Mouse (Mus musculus) liver, embryonic 14.5 days (tissue): Measurements from ENCODE around the gene Med1.

Source experiments
- CTCF ChIP-seq: IDR thresholded peaks from 2 replicates; pipeline ENCODE4 v1.5.1; 2016; ENCODE audit warnings: antibody characterized with exemption, low read depth, control low read depth
- EP300 ChIP-seq: IDR thresholded peaks from 2 replicates; pipeline ENCODE4 v1.6.1; 2016; ENCODE audit warnings: antibody characterized with exemption, low read depth

DNA sequence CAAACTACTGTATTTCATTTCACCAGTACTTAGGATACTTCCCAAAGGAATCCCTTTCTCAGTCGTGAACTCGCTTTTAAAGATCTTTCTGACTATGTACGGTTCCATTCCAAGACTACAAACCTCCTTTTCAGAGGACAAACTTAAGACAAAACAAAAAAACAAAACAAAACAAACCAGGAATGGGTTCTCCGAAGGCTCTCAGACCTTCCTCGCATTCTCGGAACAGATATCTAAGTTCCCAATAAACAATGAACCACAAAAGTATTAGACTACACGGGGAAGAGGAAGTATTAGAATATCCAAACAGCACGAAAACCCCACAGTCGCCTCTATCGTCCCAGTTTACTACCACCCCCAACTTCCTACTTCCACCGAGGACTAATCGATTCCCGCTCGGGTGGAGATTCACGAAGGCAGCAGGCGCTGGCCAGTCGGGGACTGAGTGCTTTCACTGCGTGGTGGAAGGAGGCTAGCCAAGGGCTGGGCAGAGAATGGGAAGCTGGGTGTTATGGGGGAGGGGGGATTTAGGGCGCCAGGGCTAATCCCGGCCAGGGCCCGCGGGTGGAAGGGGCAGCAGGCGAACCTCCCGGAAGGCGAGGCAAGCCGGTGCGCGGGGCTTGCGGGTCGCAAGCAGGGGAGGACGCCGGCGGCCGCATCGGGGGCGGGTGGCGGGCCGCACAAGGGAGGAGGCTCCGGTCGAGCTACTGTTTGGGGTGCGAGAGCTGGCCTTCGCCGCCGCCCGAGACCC lies 44.4 kb downstream of the Med1 start:
- no peak for TF ChIP-seq CTCF
- no peak for TF ChIP-seq EP300
